Mouse (Mus musculus) liver, embryonic 14.5 days (tissue): ENCODE data around the gene Tinagl1. TPM values are rescaled to one million over a fixed set of nuclear protein-coding genes. Genes with fewer than 3 reads are reported as not detected.

Experiments used
- ATAC-seq: fragments of 200-750 bp; cut with Nextera tagmentation; 2 replicates; pipeline ENCODE4 v1.8.0; 2017; ENCODE audit warnings: moderate number of reproducible peaks, mild to moderate bottlenecking, moderate library complexity; ENCODE audit not compliant: insufficient read depth
- DNase-seq, 3 experiments: peaks; one replicate each; pipeline ENCODE4 v3.0.0-alpha.2; 2012 to 2013; ENCODE audit warnings: low read depth in 3 of 3, low spot score in 3 of 3
- H3K27ac ChIP-seq: fragments of 300-500 bp; sonication (generic); 2 replicates; pipeline ENCODE4 v1.5.1; 2014; ENCODE audit warnings: moderate library complexity, mild to moderate bottlenecking, control low read depth, inconsistent platforms
- H3K27me3 ChIP-seq: fragments of 300-500 bp; sonication (generic); 2 replicates; pipeline ENCODE4 v1.6.1; 2014; ENCODE audit warnings: mild to moderate bottlenecking, low read length, moderate library complexity; ENCODE audit not compliant: control insufficient read depth, insufficient read depth
- H3K36me3 ChIP-seq: fragments of 300-500 bp; sonication (generic); replicated peaks from 2 replicates; pipeline ENCODE4 v1.6.1; 2014; ENCODE audit warnings: low read depth; ENCODE audit not compliant: control insufficient read depth, insufficient read depth
- H3K4me1 ChIP-seq, 2 experiments: fragments of 200-500 bp in 1 of 2; fragments of 300-500 bp in 1 of 2; sonication (generic) in 1 of 2; replicated peaks; 2 replicates each; pipeline ENCODE4 v1.6.1; 2012 to 2014; ENCODE audit warnings: antibody characterized with exemption in 1 of 2, inconsistent platforms in 1 of 2, low read length in 1 of 2; ENCODE audit not compliant: control insufficient read depth in 2 of 2, insufficient read depth in 2 of 2
- H3K4me2 ChIP-seq: fragments of 300-500 bp; sonication (generic); 2 replicates; pipeline ENCODE4 v1.6.1; 2014; ENCODE audit warnings: low read depth, mild to moderate bottlenecking, control low read depth, moderate library complexity
- H3K4me3 ChIP-seq, 2 experiments: fragments of 200-500 bp in 1 of 2; fragments of 300-500 bp in 1 of 2; sonication (generic) in 1 of 2; 2 replicates each; pipeline ENCODE4 v1.5.1; 2012 to 2014; ENCODE audit warnings: low read depth in 2 of 2, low read length in 2 of 2, mild to moderate bottlenecking in 2 of 2, control low read depth in 1 of 2, inconsistent platforms in 1 of 2, moderate library complexity in 1 of 2; ENCODE audit not compliant: insufficient read depth in 1 of 2
- H3K9ac ChIP-seq: fragments of 300-500 bp; sonication (generic); replicated peaks from 2 replicates; pipeline ENCODE4 v1.6.1; 2014; ENCODE audit warnings: mild to moderate bottlenecking, control low read depth, moderate library complexity
- H3K9me3 ChIP-seq: fragments of 300-500 bp; sonication (generic); 2 replicates; pipeline ENCODE4 v1.6.1; 2016; ENCODE audit warnings: low read length, mixed read lengths; ENCODE audit not compliant: control insufficient read depth
- CTCF ChIP-seq: IDR thresholded peaks from 2 replicates; pipeline ENCODE4 v1.5.1; 2016; ENCODE audit warnings: antibody characterized with exemption, low read depth, control low read depth
- EP300 ChIP-seq: IDR thresholded peaks from 2 replicates; pipeline ENCODE4 v1.6.1; 2016; ENCODE audit warnings: antibody characterized with exemption, low read depth
- WGBS: fragments of 180-500 bp; shearing (Covaris S2); extraction: QIAGEN DNeasy Blood & Tissue Kit; methylation state at CpG from one replicate; pipeline ENCODE4 v1.1.7; 2014; ENCODE audit not compliant: insufficient replicate concordance; 5-methylcytosine and 5-hydroxymethylcytosine counted together
- polyA plus RNA-seq, 2 experiments: library from polyadenylated mRNA; depleted of rRNA in 1 of 2; stranded (reverse) in 1 of 2; unstranded in 1 of 2; fragments of >200 nt; fragmentation: Nextera tagmentation in 1 of 2; extraction: Ambion mirVana in 1 of 2; gene quantifications; 2 replicates each; pipeline versions ENCODE4 v1.2.1 to v1.2.3; 2012 to 2014

Gene Tinagl1
- polyA plus RNA-seq, 2 experiments, result 18.2 to 24.4 TPM

DNA sequence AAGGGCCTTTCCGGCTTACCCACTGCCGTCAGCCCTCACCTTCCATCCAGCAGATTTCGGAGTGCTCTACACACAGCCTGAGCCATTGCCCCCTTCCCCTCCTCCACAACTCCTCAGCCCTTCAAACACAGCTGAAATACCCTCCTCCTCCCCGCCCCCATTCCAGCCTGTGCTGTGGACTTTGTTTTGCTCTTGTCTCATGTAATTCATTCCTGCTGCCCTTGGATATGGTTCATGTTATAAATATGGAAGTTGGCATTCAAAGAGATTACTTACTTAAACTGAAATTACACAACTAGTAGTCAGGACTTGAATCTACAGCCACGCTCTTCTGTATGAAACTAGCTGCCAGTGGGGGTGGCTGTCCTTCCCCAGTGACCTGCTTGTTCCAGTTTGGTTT is 51.9 kb downstream of the Tinagl1 start:
- H3K4me2 ChIP-seq, result no peak overlapping the region
- 85% methylated on average over 5 of the region's 5 CpGs for WGBS
- no peaks in the 10 kb centered on the region for H3K27me3 ChIP-seq
- no peak for TF ChIP-seq EP300
- TF ChIP-seq CTCF, result no peak
- H3K9ac ChIP-seq, result no peak overlapping the region
- no peak overlapping the region for H3K27ac ChIP-seq
- no peak overlapping the region for H3K4me3 ChIP-seq
- no peaks in the 10 kb centered on the region for H3K9me3 ChIP-seq
- peaks cover 13% of the 10 kb centered on the region for H3K36me3 ChIP-seq
- H3K4me1 ChIP-seq, result no peaks in the 10 kb centered on the region
- ATAC-seq (no peak), DNase-seq (no peak)

DNA sequence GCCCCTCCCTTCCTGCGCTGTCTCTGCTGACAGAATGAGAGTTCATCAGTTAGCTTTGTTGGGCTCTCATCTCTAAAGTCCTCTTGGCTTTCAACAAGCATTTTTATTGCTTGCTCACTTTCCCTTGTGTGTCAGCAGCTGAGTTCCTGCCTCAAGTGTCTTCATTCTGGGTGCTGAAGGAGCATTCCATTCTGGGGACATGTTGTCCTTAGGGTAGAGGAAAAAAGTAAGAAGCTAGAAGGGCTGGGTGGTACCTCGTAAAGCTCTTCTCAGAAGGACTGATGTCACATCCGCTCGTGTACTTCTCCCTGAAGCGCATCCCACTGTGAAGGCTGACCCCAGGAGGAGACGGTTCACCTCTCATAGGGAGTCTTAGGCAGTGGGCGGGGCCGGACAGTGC is 53.4 kb downstream of the Tinagl1 start:
- no peak for ATAC-seq
- TF ChIP-seq EP300, result no peak
- no peak for TF ChIP-seq CTCF
- WGBS, result 82% methylated on average over 8 of the region's 8 CpGs

DNA sequence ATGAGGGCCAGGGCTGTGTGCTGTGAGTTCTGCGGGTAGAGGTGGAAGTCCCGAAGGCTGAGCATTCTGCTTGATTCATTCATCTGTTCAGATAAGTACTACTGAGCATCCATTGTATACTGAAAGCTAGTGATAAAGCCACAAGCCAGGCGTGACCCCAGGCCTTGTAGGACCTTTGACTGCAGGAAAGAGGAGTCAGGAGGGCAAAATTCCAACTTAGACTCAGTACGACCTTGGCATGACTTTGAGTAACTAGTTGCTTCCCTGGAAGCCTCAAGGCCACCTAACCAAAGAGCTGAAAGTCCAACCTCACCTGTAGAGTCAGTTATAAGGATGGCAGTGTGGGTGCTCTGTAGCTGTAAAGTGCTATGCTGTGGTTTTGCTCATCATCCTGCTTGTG is 54.2 kb downstream of the Tinagl1 start:
- WGBS, result 55% methylated on average over 4 of the region's 4 CpGs
- TF ChIP-seq CTCF, result no peak
- H3K27me3 ChIP-seq, result no peaks in the 10 kb centered on the region
- H3K9ac ChIP-seq, result no peak overlapping the region
- H3K36me3 ChIP-seq, result peaks cover 5% of the 10 kb centered on the region; the same call in 1 of the 2 replicates
- H3K27ac ChIP-seq, result no peak overlapping the region
- no peaks in the 10 kb centered on the region for H3K4me1 ChIP-seq
- H3K4me2 ChIP-seq, result no peak overlapping the region
- no peaks in the 10 kb centered on the region for H3K9me3 ChIP-seq
- no peak overlapping the region for H3K4me3 ChIP-seq
- DNase-seq (no peak), ATAC-seq (no peak)

More for the DNA sequence above, 53.4 kb downstream of the Tinagl1 start:
- Histone ChIP-seq H3K4me3 (no peak overlapping the region), H3K27me3 (no peaks in the 10 kb centered on the region), H3K36me3 (peaks cover 9% of the 10 kb centered on the region; the same call in 1 of the 2 replicates), H3K27ac (no peak overlapping the region), H3K4me1 (no peaks in the 10 kb centered on the region), H3K4me2 (no peak overlapping the region), H3K9ac (no peak overlapping the region), H3K9me3 (no peaks in the 10 kb centered on the region)
- DNase-seq, result no peak

Other genes starting within 250 kb of the Tinagl1 start
- 0.03 TPM in 1 of 2 replicates, not detected in the other for gene Spocd1, start 245.9 kb downstream of the Tinagl1 start, polyA plus RNA-seq (2012; rRNA removed)
- 0.11 TPM in 1 of 2 replicates, not detected in the other for gene Spocd1, start 245.9 kb downstream of the Tinagl1 start, polyA plus RNA-seq (2014; fragmentation: Nextera tagmentation; extraction: Ambion mirVana)
- gene Adgrb2, start 190.3 kb downstream of the Tinagl1 start, polyA plus RNA-seq (2012; rRNA removed), result 0.22 and 0.24 TPM in 2 replicates
- gene Adgrb2, start 190.3 kb downstream of the Tinagl1 start, polyA plus RNA-seq (2014; fragmentation: Nextera tagmentation; extraction: Ambion mirVana), result 0.15 TPM in 1 of 2 replicates, not detected in the other
- 2.0 and 3.0 TPM in 2 replicates for gene Col16a1, start 127.3 kb downstream of the Tinagl1 start, polyA plus RNA-seq (2012; rRNA removed)
- 1.5 and 2.3 TPM in 2 replicates for gene Col16a1, start 127.3 kb downstream of the Tinagl1 start, polyA plus RNA-seq (2014; fragmentation: Nextera tagmentation; extraction: Ambion mirVana)
- 24.9 and 31.4 TPM in 2 replicates for gene Pef1, start 72.6 kb downstream of the Tinagl1 start, polyA plus RNA-seq (2012; rRNA removed)
- 38.9 and 41.3 TPM in 2 replicates for gene Pef1, start 72.6 kb downstream of the Tinagl1 start, polyA plus RNA-seq (2014; fragmentation: Nextera tagmentation; extraction: Ambion mirVana)
- gene Hcrtr1, start 35.8 kb downstream of the Tinagl1 start, polyA plus RNA-seq (2012; rRNA removed), result 0.04 TPM in 1 of 2 replicates, not detected in the other
- not detected in 2 replicates for gene Hcrtr1, start 35.8 kb downstream of the Tinagl1 start, polyA plus RNA-seq (2014; fragmentation: Nextera tagmentation; extraction: Ambion mirVana)
- gene Gm853, start 47.3 kb upstream of the Tinagl1 start, polyA plus RNA-seq (2012; rRNA removed), result 0.01 TPM in 1 of 2 replicates, not detected in the other
- not detected in 2 replicates for gene Gm853, start 47.3 kb upstream of the Tinagl1 start, polyA plus RNA-seq (2014; fragmentation: Nextera tagmentation; extraction: Ambion mirVana)
- 0.45 and 0.48 TPM in 2 replicates for gene Serinc2, start 104.1 kb upstream of the Tinagl1 start, polyA plus RNA-seq (2012; rRNA removed)
- 0.23 and 0.30 TPM in 2 replicates for gene Serinc2, start 104.1 kb upstream of the Tinagl1 start, polyA plus RNA-seq (2014; fragmentation: Nextera tagmentation; extraction: Ambion mirVana)
- gene Fabp3, start 133.5 kb upstream of the Tinagl1 start, polyA plus RNA-seq (2012; rRNA removed), result 0.15 and 0.61 TPM in 2 replicates
- 0.22 and 0.29 TPM in 2 replicates for gene Fabp3, start 133.5 kb upstream of the Tinagl1 start, polyA plus RNA-seq (2014; fragmentation: Nextera tagmentation; extraction: Ambion mirVana)
- gene Gm10570, start 133.6 kb upstream of the Tinagl1 start, polyA plus RNA-seq (2012; rRNA removed), result 0.08 TPM in 1 of 2 replicates, not detected in the other
- not detected in 2 replicates for gene Gm10570, start 133.6 kb upstream of the Tinagl1 start, polyA plus RNA-seq (2014; fragmentation: Nextera tagmentation; extraction: Ambion mirVana)
- 10.8 and 17.1 TPM in 2 replicates for gene Zcchc17, start 184.8 kb upstream of the Tinagl1 start, polyA plus RNA-seq (2012; rRNA removed)
- gene Zcchc17, start 184.8 kb upstream of the Tinagl1 start, polyA plus RNA-seq (2014; fragmentation: Nextera tagmentation; extraction: Ambion mirVana), result 44.9 and 49.7 TPM in 2 replicates
- 39.8 and 50.3 TPM in 2 replicates for gene Snrnp40, start 185.0 kb upstream of the Tinagl1 start, polyA plus RNA-seq (2012; rRNA removed)
- gene Snrnp40, start 185.0 kb upstream of the Tinagl1 start, polyA plus RNA-seq (2014; fragmentation: Nextera tagmentation; extraction: Ambion mirVana), result 74.6 and 77.2 TPM in 2 replicates